Mouse (Mus musculus): ENCODE data around the gene Slc15a3. TPM values are rescaled to one million over a fixed set of nuclear protein-coding genes. Genes with fewer than 3 reads are reported as not detected.

Slc15a3 gene
- polyA plus RNA-seq, 1 experiment from 2014 or later: 0.34 TPM

DNA sequence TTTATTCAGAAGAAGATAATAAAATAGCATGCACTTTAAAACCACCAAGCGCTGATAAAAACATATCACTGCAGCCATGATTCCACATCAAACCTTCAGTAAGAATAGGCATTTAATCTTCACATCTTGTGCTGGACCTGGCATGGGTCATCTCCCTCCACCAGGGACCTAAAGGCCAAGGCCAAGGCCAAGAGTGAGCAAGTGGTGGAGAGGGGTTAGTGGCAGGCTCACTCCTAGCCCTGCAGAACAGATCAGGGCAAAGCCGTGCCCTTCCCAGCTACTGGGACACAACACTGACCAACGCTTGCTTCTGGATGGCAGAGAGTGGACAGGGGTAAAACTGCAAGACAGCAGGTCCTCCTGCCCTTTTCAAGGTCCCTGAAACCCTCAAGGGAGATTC lies 31.1 kb downstream of the Slc15a3 start:
- Histone ChIP-seq H3K4me2 (no peak overlapping the region), H3K27me3 (no peaks in the 10 kb centered on the region), H3K27ac (peak overlapping the region; percentile 90), H3K9me3 (no peaks in the 10 kb centered on the region), H3K4me3 (no peak overlapping the region), H3K36me3 (peaks cover 51% of the 10 kb centered on the region), H3K4me1 (peaks cover 33% of the 10 kb centered on the region), H3K9ac (0 out of 2 replicates have a peak overlapping the region, but pooled peaks have one; percentile 49)
- ATAC-seq (ENCODE audit: insufficient number of reproducible peaks, insufficient read depth, low FRiP score, low TSS enrichment, low read depth): no peak
- 89% methylated on average over 3 of the region's 3 CpGs for WGBS

DNA sequence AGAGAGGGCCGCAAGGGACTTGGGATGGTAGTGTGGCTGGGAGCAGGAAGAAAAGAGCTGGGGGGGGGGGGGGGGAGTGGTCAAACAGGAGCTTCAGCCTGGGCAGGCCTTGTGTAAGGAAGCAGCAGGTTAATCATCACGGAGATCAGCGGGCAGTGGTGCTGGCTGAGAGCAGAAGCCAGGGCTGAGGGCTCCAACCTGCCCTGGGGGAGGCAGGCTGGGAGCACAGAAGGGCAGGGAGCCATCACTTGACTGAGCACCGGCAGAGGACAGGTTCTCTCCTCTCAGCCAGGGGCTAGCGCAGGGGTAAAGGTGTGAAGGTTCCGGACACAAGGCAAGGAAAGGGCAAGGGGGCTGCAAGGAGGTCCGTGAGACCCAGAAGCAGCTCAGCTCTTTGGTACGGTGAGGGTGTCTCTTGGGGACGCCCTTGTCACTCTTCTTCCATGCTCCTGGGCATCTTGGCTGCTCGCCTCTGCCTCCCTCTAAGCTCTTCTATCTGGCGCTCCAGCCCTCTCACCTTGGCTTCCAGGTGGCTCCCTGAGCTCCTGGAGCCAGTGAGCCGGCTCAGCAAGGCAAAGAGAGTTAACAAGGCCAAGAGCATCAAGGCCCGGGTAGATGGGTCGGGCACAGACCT lies 31.9 kb downstream of the Slc15a3 start:
- WGBS: 82% methylated on average over 14 of the region's 14 CpGs
- no peak overlapping the region for H3K9ac ChIP-seq
- H3K27ac ChIP-seq: peak overlapping the region; percentile 90; the same call in 1 of the 2 replicates
- no peaks in the 10 kb centered on the region for H3K27me3 ChIP-seq
- no peaks in the 10 kb centered on the region for H3K9me3 ChIP-seq
- H3K4me1 ChIP-seq: peaks cover 33% of the 10 kb centered on the region
- no peak overlapping the region for H3K4me2 ChIP-seq
- no peak for ATAC-seq (ENCODE audit: insufficient number of reproducible peaks, insufficient read depth, low FRiP score, low TSS enrichment, low read depth)
- H3K4me3 ChIP-seq: no peak overlapping the region
- peaks cover 44% of the 10 kb centered on the region for H3K36me3 ChIP-seq

DNA sequence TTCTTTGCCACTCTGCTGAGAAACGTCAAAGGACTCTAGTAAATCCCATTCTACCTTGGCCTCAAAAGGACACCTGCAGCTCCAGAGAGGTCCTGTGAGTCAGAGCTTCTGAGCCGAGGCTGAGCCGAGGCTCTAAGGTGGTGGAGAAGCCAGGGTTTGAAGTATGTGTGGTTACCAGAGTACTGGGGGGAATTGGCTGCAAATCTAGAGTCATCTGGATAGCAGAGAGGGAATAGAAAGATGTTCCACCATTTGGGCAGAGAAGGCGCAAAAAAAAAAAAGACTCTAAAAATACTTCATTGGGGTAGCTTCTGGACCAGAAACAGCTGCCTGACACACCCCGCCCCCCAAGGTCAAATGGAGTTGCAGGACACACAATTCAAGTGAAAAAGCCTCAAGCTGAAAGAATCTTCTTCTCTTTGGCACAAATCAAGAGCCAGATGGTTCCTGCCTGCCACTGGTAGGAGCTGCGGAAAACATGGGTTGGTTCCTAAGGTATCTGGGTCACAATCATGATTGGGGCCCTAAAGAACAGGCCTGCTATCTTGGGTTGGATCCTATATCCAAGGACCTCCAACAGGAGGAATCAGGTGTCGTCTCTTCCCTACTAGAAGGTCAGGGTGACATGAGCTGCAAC lies 38.8 kb downstream of the Slc15a3 start:
- H3K36me3 ChIP-seq: peaks cover 18% of the 10 kb centered on the region
- H3K9me3 ChIP-seq: no peaks in the 10 kb centered on the region
- ATAC-seq (ENCODE audit: insufficient number of reproducible peaks, insufficient read depth, low FRiP score, low TSS enrichment, low read depth): no peak
- WGBS: 90% methylated on average over 7 of the region's 7 CpGs
- no peak overlapping the region for H3K9ac ChIP-seq
- no peak overlapping the region for H3K4me2 ChIP-seq
- peaks cover 20% of the 10 kb centered on the region for H3K4me1 ChIP-seq
- H3K27ac ChIP-seq: no peak overlapping the region
- H3K4me3 ChIP-seq: no peak overlapping the region
- H3K27me3 ChIP-seq: no peaks in the 10 kb centered on the region

GRCm38 (mm10) chr19:10880085-10880974 lies 40.8 kb downstream of the Slc15a3 start:
- WGBS: 54% methylated on average over 6 of the region's 7 CpGs
- Histone ChIP-seq H3K9me3 (peaks cover 8% of the 10 kb centered on the region), H3K9ac (peak overlapping the region; percentile 80), H3K4me1 (peaks cover 20% of the 10 kb centered on the region), H3K36me3 (0 out of 2 replicates have a peak, but pooled peaks cover 6% of the 10 kb centered on the region), H3K27me3 (no peaks in the 10 kb centered on the region), H3K27ac (0 out of 2 replicates have a peak overlapping the region, but pooled peaks have one; percentile 39), H3K4me3 (peak overlapping the region; percentile 68), H3K4me2 (peak overlapping the region; percentile 93)
- no peak for ATAC-seq (ENCODE audit: insufficient number of reproducible peaks, insufficient read depth, low FRiP score, low TSS enrichment, low read depth)

DNA sequence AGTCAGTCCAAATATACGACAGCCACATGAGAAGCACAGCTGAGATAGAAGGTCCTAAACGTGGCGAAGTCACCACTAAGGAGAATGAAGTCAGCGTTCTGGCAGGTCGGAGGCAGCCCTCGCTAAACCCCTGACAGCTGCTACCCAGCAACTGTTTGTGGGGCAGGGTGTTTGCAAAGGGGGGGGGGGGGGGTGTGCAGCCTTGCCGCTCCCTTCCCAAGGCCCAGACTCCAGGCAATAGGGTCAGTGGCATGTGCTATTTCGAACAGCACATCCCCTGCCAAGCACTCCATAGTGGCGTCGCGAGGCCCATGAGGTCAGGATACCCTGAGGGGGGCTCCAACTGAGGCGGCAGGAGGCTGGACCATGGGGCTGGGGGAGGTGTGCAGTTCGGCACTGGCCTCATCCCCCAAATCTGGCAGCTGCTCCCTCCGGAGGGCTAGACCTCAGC lies 41.5 kb downstream of the Slc15a3 start:
- H3K27ac ChIP-seq: peak overlapping the region; percentile 96
- peaks cover 10% of the 10 kb centered on the region for H3K9me3 ChIP-seq
- 0 out of 2 replicates have a peak, but pooled peaks cover 6% of the 10 kb centered on the region for H3K36me3 ChIP-seq
- no peaks in the 10 kb centered on the region for H3K27me3 ChIP-seq
- ATAC-seq (ENCODE audit: insufficient number of reproducible peaks, insufficient read depth, low FRiP score, low TSS enrichment, low read depth): peak; percentile 69
- peak overlapping the region; percentile 68 for H3K4me3 ChIP-seq
- H3K9ac ChIP-seq: peak overlapping the region; percentile 80
- peaks cover 20% of the 10 kb centered on the region for H3K4me1 ChIP-seq
- whole genome bisulfite sequencing: under 1% methylated on average over 14 of the region's 14 CpGs
- H3K4me2 ChIP-seq: peak overlapping the region; percentile 93

DNA sequence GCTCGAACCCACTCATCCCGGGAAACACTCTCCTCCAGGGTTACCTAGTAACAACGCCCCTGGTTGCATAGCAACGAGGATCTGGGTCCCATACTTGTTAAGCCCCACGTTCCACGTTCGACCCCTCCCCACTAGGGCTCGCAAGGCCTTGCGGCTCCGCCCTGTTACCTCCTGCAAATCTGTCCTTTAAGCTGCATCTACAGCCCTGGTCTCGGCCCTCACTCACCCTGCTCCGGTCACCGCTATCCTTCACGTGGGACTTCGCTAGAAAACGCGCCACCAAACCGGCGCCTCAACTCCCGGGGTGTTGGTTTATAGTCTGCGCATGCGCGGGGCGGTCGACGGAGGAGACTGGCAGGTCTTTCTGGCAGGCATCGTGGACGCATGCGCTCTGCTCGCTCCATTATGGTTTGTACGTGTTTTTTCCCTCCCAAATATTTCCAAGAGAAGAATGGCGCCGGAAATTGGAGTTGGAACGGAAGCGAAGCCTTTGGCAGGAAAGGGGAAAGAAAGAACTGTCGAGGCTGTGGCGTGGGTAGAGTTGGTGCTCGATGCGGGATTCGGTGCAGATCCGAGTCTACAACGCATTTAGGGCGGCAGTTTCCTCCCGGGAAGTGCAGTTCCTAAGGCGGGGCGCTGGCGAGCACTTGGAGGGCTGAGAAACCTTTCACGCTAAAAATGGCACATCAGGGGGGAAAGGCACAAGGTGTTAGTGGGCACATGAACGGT lies 42.1 kb downstream of the Slc15a3 start, which contains the start of gene Tmem109:
Gene Tmem109 (minus strand): TSS at position 576 of the 729 bp plus-strand sequence.
- H3K9ac ChIP-seq: peak within 1 kb of the TSS; percentile 80
- H3K36me3 ChIP-seq: 0 out of 2 replicates have a peak, but pooled peaks cover 6% of the 10 kb centered on the region
- peak within 1 kb of the TSS; percentile 96 for H3K27ac ChIP-seq
- peak; percentile 90 for ATAC-seq (ENCODE audit: insufficient number of reproducible peaks, insufficient read depth, low FRiP score, low TSS enrichment, low read depth)
- peak within 1 kb of the TSS; percentile 68 for H3K4me3 ChIP-seq
- H3K9me3 ChIP-seq: peaks cover 10% of the 10 kb centered on the region
- H3K4me2 ChIP-seq: peak within 1 kb of the TSS; percentile 93
- H3K4me1 ChIP-seq: peaks cover 20% of the 10 kb centered on the region
- under 1% methylated on average over 49 of the region's 49 CpGs for WGBS
- H3K27me3 ChIP-seq: no peaks in the 10 kb centered on the region

DNA sequence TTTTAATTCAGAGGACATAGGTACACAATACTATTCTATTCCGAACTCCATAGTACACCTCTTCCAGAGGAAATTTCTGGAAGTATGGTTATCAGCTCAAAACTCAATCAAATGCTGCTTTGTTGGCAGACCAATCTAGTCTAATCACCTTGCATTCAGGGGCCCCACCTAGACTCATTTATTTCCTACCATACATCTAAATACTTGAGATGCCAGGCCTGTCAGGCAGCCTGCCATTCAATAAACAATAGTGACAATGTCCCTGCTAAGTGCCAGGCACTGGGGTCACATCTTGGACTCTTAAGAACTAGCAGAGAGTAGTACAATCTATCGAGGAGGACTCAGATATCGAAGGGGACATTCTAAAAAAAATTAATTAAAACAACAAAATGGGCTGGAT lies 52.7 kb downstream of the Slc15a3 start:
- peaks cover 14% of the 10 kb centered on the region for H3K4me1 ChIP-seq
- WGBS: 94% methylated on average over 3 of the region's 3 CpGs
- H3K4me2 ChIP-seq: no peak overlapping the region
- no peak for ATAC-seq (ENCODE audit: insufficient number of reproducible peaks, insufficient read depth, low FRiP score, low TSS enrichment, low read depth)
- H3K9ac ChIP-seq: no peak overlapping the region
- no peaks in the 10 kb centered on the region for H3K27me3 ChIP-seq
- no peak overlapping the region for H3K27ac ChIP-seq
- H3K36me3 ChIP-seq: no peaks in the 10 kb centered on the region
- H3K4me3 ChIP-seq: no peak overlapping the region
- no peaks in the 10 kb centered on the region for H3K9me3 ChIP-seq

GRCm38 (mm10) chr19:10895016-10895528 lies 55.5 kb downstream of the Slc15a3 start, which contains the start of gene Prpf19:
Gene Prpf19, plus strand, starts transcription at chr19:10895231.
- H3K27me3 ChIP-seq: no peaks in the 10 kb centered on the region
- H3K4me1 ChIP-seq: peaks cover 15% of the 10 kb centered on the region
- peak; percentile 90 for ATAC-seq (ENCODE audit: insufficient number of reproducible peaks, insufficient read depth, low FRiP score, low TSS enrichment, low read depth)
- peak within 1 kb of the TSS; percentile 87 for H3K4me3 ChIP-seq
- H3K36me3 ChIP-seq: peaks cover 28% of the 10 kb centered on the region
- WGBS: under 1% methylated on average over 43 of the region's 43 CpGs
- peak within 1 kb of the TSS; percentile 93 for H3K9ac ChIP-seq
- H3K9me3 ChIP-seq: no peaks in the 10 kb centered on the region
- peak within 1 kb of the TSS; percentile 93 for H3K27ac ChIP-seq
- H3K4me2 ChIP-seq: peak within 1 kb of the TSS; percentile 85

GRCm38 (mm10) chr19:10895708-10896107 lies 56.2 kb downstream of the Slc15a3 start:
- peak overlapping the region; percentile 87 for H3K4me3 ChIP-seq
- peak overlapping the region; percentile 85 for H3K4me2 ChIP-seq
- no peaks in the 10 kb centered on the region for H3K27me3 ChIP-seq
- H3K9me3 ChIP-seq: no peaks in the 10 kb centered on the region
- ATAC-seq (ENCODE audit: insufficient number of reproducible peaks, insufficient read depth, low FRiP score, low TSS enrichment, low read depth): no peak
- peak overlapping the region; percentile 93 for H3K9ac ChIP-seq
- 1% methylated on average over 16 of the region's 16 CpGs for WGBS
- peak overlapping the region; percentile 93 for H3K27ac ChIP-seq
- peaks cover 15% of the 10 kb centered on the region for H3K4me1 ChIP-seq
- peaks cover 34% of the 10 kb centered on the region for H3K36me3 ChIP-seq

- H3K4me2 ChIP-seq: peak overlapping the region; percentile 85
- H3K9ac ChIP-seq: peak overlapping the region; percentile 93
- no peaks in the 10 kb centered on the region for H3K9me3 ChIP-seq
- H3K27me3 ChIP-seq: no peaks in the 10 kb centered on the region
- no peak overlapping the region for H3K27ac ChIP-seq
- no peak for ATAC-seq (ENCODE audit: insufficient number of reproducible peaks, insufficient read depth, low FRiP score, low TSS enrichment, low read depth)
- H3K4me1 ChIP-seq: peaks cover 15% of the 10 kb centered on the region
- peak overlapping the region; percentile 87 for H3K4me3 ChIP-seq
- WGBS: 86% methylated on average over 7 of the region's 7 CpGs
- peaks cover 46% of the 10 kb centered on the region for H3K36me3 ChIP-seq
Measured at GRCm38 (mm10) chr19:10896849-10897248, 57.3 kb downstream of the Slc15a3 start.

Data from embryonic facial prominence, embryonic 13.5 days (tissue).